Mouse (Mus musculus): ENCODE data around the gene Rasl12. TPM values are rescaled to one million over a fixed set of nuclear protein-coding genes. Genes with fewer than 3 reads are reported as not detected.

Gene Rasl12
- polyA plus RNA-seq, 1 experiment from 2014 or later, result 6.7 TPM

- H3K27ac ChIP-seq (ENCODE audit: low read length), result no peak overlapping the region
- H3K9ac ChIP-seq (replicated peaks; ENCODE audit: low read depth, low read length), result peak overlapping the region; percentile 47
- H3K36me3 ChIP-seq (ENCODE audit: control insufficient read depth, insufficient read depth), result no peaks in the 10 kb centered on the region
- ATAC-seq, result peak; percentile 59
- peaks cover 7% of the 10 kb centered on the region for H3K4me1 ChIP-seq (replicated peaks; ENCODE audit: control insufficient read depth, insufficient read depth, low read length)
- H3K9me3 ChIP-seq (ENCODE audit: control insufficient read depth, low read length), result no peaks in the 10 kb centered on the region
- 19% methylated on average over 90 of the region's 96 CpGs for WGBS
- H3K27me3 ChIP-seq (replicated peaks; ENCODE audit: control insufficient read depth, insufficient read depth, low read length), result peaks cover 28% of the 10 kb centered on the region
- peak overlapping the region; percentile 40 for H3K4me3 ChIP-seq (replicated peaks; ENCODE audit: low read length)
- peak overlapping the region; percentile 55 for H3K4me2 ChIP-seq (ENCODE audit: low read length)
Measured at GRCm38 (mm10) chr9:65390752-65391612, 7.3 kb upstream of the Rasl12 start.

GRCm38 (mm10) chr9:65391613-65391964 lies 6.7 kb upstream of the Rasl12 start, which contains the start of gene Kbtbd13:
TSS of gene Kbtbd13 (minus strand) at chr9:65391652.
- no peak within 1 kb of the TSS for H3K27ac ChIP-seq (ENCODE audit: low read length)
- no peaks in the 10 kb centered on the region for H3K9me3 ChIP-seq (ENCODE audit: control insufficient read depth, low read length)
- peak within 1 kb of the TSS; percentile 55 for H3K4me2 ChIP-seq (ENCODE audit: low read length)
- no peak for ATAC-seq
- peaks cover 7% of the 10 kb centered on the region for H3K4me1 ChIP-seq (replicated peaks; ENCODE audit: control insufficient read depth, insufficient read depth, low read length)
- 53% methylated on average over 8 of the region's 8 CpGs for WGBS
- peaks cover 28% of the 10 kb centered on the region for H3K27me3 ChIP-seq (replicated peaks; ENCODE audit: control insufficient read depth, insufficient read depth, low read length)
- H3K9ac ChIP-seq (replicated peaks; ENCODE audit: low read depth, low read length), result peak within 1 kb of the TSS; percentile 47
- H3K36me3 ChIP-seq (ENCODE audit: control insufficient read depth, insufficient read depth), result no peaks in the 10 kb centered on the region
- H3K4me3 ChIP-seq (replicated peaks; ENCODE audit: low read length), result peak within 1 kb of the TSS; percentile 40

GRCm38 (mm10) chr9:65392638-65393364 lies 5.5 kb upstream of the Rasl12 start:
- 27% methylated on average over 6 of the region's 6 CpGs for WGBS
- Histone ChIP-seq H3K4me1 (replicated peaks; ENCODE audit: control insufficient read depth, insufficient read depth, low read length) (peaks cover 7% of the 10 kb centered on the region), H3K9ac (replicated peaks; ENCODE audit: low read depth, low read length) (no peak overlapping the region), H3K4me2 (ENCODE audit: low read length) (no peak overlapping the region), H3K36me3 (ENCODE audit: control insufficient read depth, insufficient read depth) (no peaks in the 10 kb centered on the region), H3K4me3 (replicated peaks; ENCODE audit: low read length) (no peak overlapping the region), H3K27ac (ENCODE audit: low read length) (no peak overlapping the region), H3K27me3 (replicated peaks; ENCODE audit: control insufficient read depth, insufficient read depth, low read length) (peaks cover 28% of the 10 kb centered on the region), H3K9me3 (ENCODE audit: control insufficient read depth, low read length) (no peaks in the 10 kb centered on the region)
- no peak for ATAC-seq

- Histone ChIP-seq H3K9me3 (ENCODE audit: control insufficient read depth, low read length) (no peaks in the 10 kb centered on the region), H3K9ac (replicated peaks; ENCODE audit: low read depth, low read length) (no peak overlapping the region), H3K4me1 (replicated peaks; ENCODE audit: control insufficient read depth, insufficient read depth, low read length) (peaks cover 13% of the 10 kb centered on the region), H3K27me3 (replicated peaks; ENCODE audit: control insufficient read depth, insufficient read depth, low read length) (peaks cover 28% of the 10 kb centered on the region), H3K4me3 (replicated peaks; ENCODE audit: low read length) (no peak overlapping the region), H3K36me3 (ENCODE audit: control insufficient read depth, insufficient read depth) (no peaks in the 10 kb centered on the region), H3K4me2 (ENCODE audit: low read length) (no peak overlapping the region), H3K27ac (ENCODE audit: low read length) (no peak overlapping the region)
- ATAC-seq, result no peak
- WGBS, result 66% methylated on average over 2 of the region's 2 CpGs
Measured at GRCm38 (mm10) chr9:65393606-65394005, 4.7 kb upstream of the Rasl12 start.

GRCm38 (mm10) chr9:65394360-65394759 lies 3.9 kb upstream of the Rasl12 start:
- Histone ChIP-seq H3K9ac (replicated peaks; ENCODE audit: low read depth, low read length) (no peak overlapping the region), H3K9me3 (ENCODE audit: control insufficient read depth, low read length) (no peaks in the 10 kb centered on the region), H3K36me3 (ENCODE audit: control insufficient read depth, insufficient read depth) (no peaks in the 10 kb centered on the region), H3K27ac (ENCODE audit: low read length) (no peak overlapping the region), H3K4me3 (replicated peaks; ENCODE audit: low read length) (no peak overlapping the region), H3K27me3 (replicated peaks; ENCODE audit: control insufficient read depth, insufficient read depth, low read length) (peaks cover 28% of the 10 kb centered on the region), H3K4me1 (replicated peaks; ENCODE audit: control insufficient read depth, insufficient read depth, low read length) (peaks cover 16% of the 10 kb centered on the region), H3K4me2 (ENCODE audit: low read length) (no peak overlapping the region)
- ATAC-seq, result no peak
- 64% methylated on average over 2 of the region's 2 CpGs for WGBS

- WGBS, result 94% methylated on average over 6 of the region's 6 CpGs
Measured at GRCm38 (mm10) chr9:65399934-65400333, 1.6 kb downstream of the Rasl12 start.

GRCm38 (mm10) chr9:65404331-65405183 lies 6.3 kb downstream of the Rasl12 start:
- Histone ChIP-seq H3K36me3 (ENCODE audit: control insufficient read depth, insufficient read depth) (no peaks in the 10 kb centered on the region), H3K4me3 (replicated peaks; ENCODE audit: low read length) (no peak overlapping the region), H3K27ac (ENCODE audit: low read length) (no peak overlapping the region), H3K9me3 (ENCODE audit: control insufficient read depth, low read length) (no peaks in the 10 kb centered on the region), H3K4me2 (ENCODE audit: low read length) (no peak overlapping the region), H3K9ac (replicated peaks; ENCODE audit: low read depth, low read length) (no peak overlapping the region), H3K4me1 (replicated peaks; ENCODE audit: control insufficient read depth, insufficient read depth, low read length) (peaks cover 3% of the 10 kb centered on the region; the same call in 1 of the 2 replicates), H3K27me3 (replicated peaks; ENCODE audit: control insufficient read depth, insufficient read depth, low read length) (no peaks in the 10 kb centered on the region)
- ATAC-seq, result no peak
- WGBS, result 62% methylated on average over 15 of the region's 15 CpGs

More at GRCm38 (mm10) chr9:65399934-65400333, 1.6 kb downstream of the Rasl12 start:
- no peak overlapping the region for H3K27ac ChIP-seq (ENCODE audit: low read length)
- H3K4me1 ChIP-seq (replicated peaks; ENCODE audit: control insufficient read depth, insufficient read depth, low read length), result peaks cover 12% of the 10 kb centered on the region
- no peak overlapping the region for H3K4me3 ChIP-seq (replicated peaks; ENCODE audit: low read length)
- no peak for ATAC-seq
- H3K9me3 ChIP-seq (ENCODE audit: control insufficient read depth, low read length), result no peaks in the 10 kb centered on the region
- H3K36me3 ChIP-seq (ENCODE audit: control insufficient read depth, insufficient read depth), result no peaks in the 10 kb centered on the region
- H3K4me2 ChIP-seq (ENCODE audit: low read length), result no peak overlapping the region
- no peaks in the 10 kb centered on the region; the same call in 1 of the 2 replicates for H3K27me3 ChIP-seq (replicated peaks; ENCODE audit: control insufficient read depth, insufficient read depth, low read length)
- H3K9ac ChIP-seq (replicated peaks; ENCODE audit: low read depth, low read length), result no peak overlapping the region

- WGBS, result 84% methylated on average over 2 of the region's 2 CpGs
Measured at GRCm38 (mm10) chr9:65405184-65405449, 6.8 kb downstream of the Rasl12 start.

GRCm38 (mm10) chr9:65407327-65407726 lies 9.0 kb downstream of the Rasl12 start:
- no peak overlapping the region for H3K27ac ChIP-seq (ENCODE audit: low read length)
- ATAC-seq, result no peak
- WGBS, result 87% methylated on average over 5 of the region's 5 CpGs

More at GRCm38 (mm10) chr9:65405184-65405449, 6.8 kb downstream of the Rasl12 start:
- no peak for ATAC-seq
- H3K4me1 ChIP-seq (replicated peaks; ENCODE audit: control insufficient read depth, insufficient read depth, low read length), result peaks cover 3% of the 10 kb centered on the region; the same call in 1 of the 2 replicates
- H3K27ac ChIP-seq (ENCODE audit: low read length), result no peak overlapping the region
- H3K27me3 ChIP-seq (replicated peaks; ENCODE audit: control insufficient read depth, insufficient read depth, low read length), result no peaks in the 10 kb centered on the region
- no peaks in the 10 kb centered on the region for H3K36me3 ChIP-seq (ENCODE audit: control insufficient read depth, insufficient read depth)
- H3K9ac ChIP-seq (replicated peaks; ENCODE audit: low read depth, low read length), result no peak overlapping the region
- H3K9me3 ChIP-seq (ENCODE audit: control insufficient read depth, low read length), result no peaks in the 10 kb centered on the region
- H3K4me2 ChIP-seq (ENCODE audit: low read length), result no peak overlapping the region
- no peak overlapping the region for H3K4me3 ChIP-seq (replicated peaks; ENCODE audit: low read length)

More at GRCm38 (mm10) chr9:65407327-65407726, 9.0 kb downstream of the Rasl12 start:
- H3K4me1 ChIP-seq (replicated peaks; ENCODE audit: control insufficient read depth, insufficient read depth, low read length), result peaks cover 3% of the 10 kb centered on the region; the same call in 1 of the 2 replicates
- no peaks in the 10 kb centered on the region for H3K27me3 ChIP-seq (replicated peaks; ENCODE audit: control insufficient read depth, insufficient read depth, low read length)
- no peaks in the 10 kb centered on the region for H3K36me3 ChIP-seq (ENCODE audit: control insufficient read depth, insufficient read depth)
- no peak overlapping the region for H3K4me3 ChIP-seq (replicated peaks; ENCODE audit: low read length)
- no peak overlapping the region for H3K9ac ChIP-seq (replicated peaks; ENCODE audit: low read depth, low read length)
- H3K4me2 ChIP-seq (ENCODE audit: low read length), result no peak overlapping the region
- H3K9me3 ChIP-seq (ENCODE audit: control insufficient read depth, low read length), result no peaks in the 10 kb centered on the region
